Mouse (Mus musculus) forebrain, embryonic 16.5 days (tissue): ENCODE data around the gene Ctnnal1. TPM values are rescaled to one million over a fixed set of nuclear protein-coding genes. Genes with fewer than 3 reads are reported as not detected.

ENCODE experiments used
- ATAC-seq: fragments of 200-750 bp; cut with Nextera tagmentation; 2 replicates; pipeline ENCODE4 v1.8.0; 2017; ENCODE audit warnings: mild to moderate bottlenecking, moderate library complexity
- H3K27ac ChIP-seq: fragments of 300-500 bp; sonication (generic); 2 replicates; pipeline ENCODE4 v1.5.1; 2014; ENCODE audit warnings: low read length, control low read depth
- H3K27me3 ChIP-seq: fragments of 300-500 bp; sonication (generic); replicated peaks from 2 replicates; pipeline ENCODE4 v1.6.1; 2014; ENCODE audit warnings: low read length; ENCODE audit not compliant: control insufficient read depth, insufficient read depth
- H3K36me3 ChIP-seq: fragments of 300-500 bp; sonication (generic); 2 replicates; pipeline ENCODE4 v1.6.1; 2014; ENCODE audit not compliant: control insufficient read depth, insufficient read depth
- H3K4me1 ChIP-seq: fragments of 300-500 bp; sonication (generic); replicated peaks from 2 replicates; pipeline ENCODE4 v1.6.1; 2014; ENCODE audit warnings: low read length; ENCODE audit not compliant: control insufficient read depth, insufficient read depth
- H3K4me2 ChIP-seq: fragments of 300-500 bp; sonication (generic); 2 replicates; pipeline ENCODE4 v1.6.1; 2014; ENCODE audit warnings: mild to moderate bottlenecking, low read length, control low read depth
- H3K4me3 ChIP-seq: fragments of 300-500 bp; sonication (generic); replicated peaks from 2 replicates; pipeline ENCODE4 v1.5.1; 2014; ENCODE audit warnings: mild to moderate bottlenecking, low read length, control low read depth
- H3K9ac ChIP-seq: fragments of 300-500 bp; sonication (generic); replicated peaks from 2 replicates; pipeline ENCODE4 v1.6.1; 2014; ENCODE audit warnings: low read depth, low read length, control low read depth
- H3K9me3 ChIP-seq: fragments of 300-500 bp; sonication (generic); 2 replicates; pipeline ENCODE4 v1.6.1; 2016; ENCODE audit warnings: low read length; ENCODE audit not compliant: control insufficient read depth
- WGBS: fragments of 180-500 bp; shearing (Covaris S2); extraction: QIAGEN DNeasy Blood & Tissue Kit; methylation state at CpG from one replicate; pipeline ENCODE4 v1.1.7; 2014; 5-methylcytosine and 5-hydroxymethylcytosine counted together
- polyA plus RNA-seq: library from polyadenylated mRNA; unstranded; fragments of >200 nt; fragmentation: Nextera tagmentation; extraction: Ambion mirVana; gene quantifications from 2 replicates; pipeline ENCODE4 v1.2.1, GENCODE M21; 2015

Ctnnal1 gene
- polyA plus RNA-seq, 1 experiment from 2014 or later: 11.1 TPM

DNA sequence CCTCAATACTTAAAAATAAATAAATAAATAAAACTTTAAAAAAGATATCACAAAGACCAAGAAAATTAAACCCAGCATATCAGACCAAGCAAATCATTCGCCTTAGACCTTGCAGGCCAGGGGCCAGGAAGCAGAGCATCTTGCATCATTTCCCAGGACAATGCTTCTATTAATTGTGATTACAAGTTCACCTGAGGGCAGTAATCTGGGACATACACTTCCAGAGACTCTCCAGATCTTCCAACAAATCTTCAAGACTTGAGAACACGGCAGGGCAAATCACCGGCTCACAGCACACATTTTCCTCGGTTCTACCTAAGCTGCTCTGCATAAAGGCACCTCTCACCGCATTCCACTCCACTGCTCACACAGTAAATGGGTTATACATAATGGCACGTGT lies 16.9 kb downstream of the Ctnnal1 start:
- H3K27ac ChIP-seq: no peak overlapping the region
- peaks cover 7% of the 10 kb centered on the region; the same call in 1 of the 2 replicates for H3K36me3 ChIP-seq
- H3K4me2 ChIP-seq: no peak overlapping the region
- no peak overlapping the region for H3K9ac ChIP-seq
- no peaks in the 10 kb centered on the region for H3K4me1 ChIP-seq
- WGBS: 86% methylated on average over 6 of the region's 6 CpGs
- H3K4me3 ChIP-seq: no peak overlapping the region
- no peaks in the 10 kb centered on the region; the same call in 1 of the 2 replicates for H3K9me3 ChIP-seq
- no peaks in the 10 kb centered on the region for H3K27me3 ChIP-seq
- ATAC-seq: no peak

DNA sequence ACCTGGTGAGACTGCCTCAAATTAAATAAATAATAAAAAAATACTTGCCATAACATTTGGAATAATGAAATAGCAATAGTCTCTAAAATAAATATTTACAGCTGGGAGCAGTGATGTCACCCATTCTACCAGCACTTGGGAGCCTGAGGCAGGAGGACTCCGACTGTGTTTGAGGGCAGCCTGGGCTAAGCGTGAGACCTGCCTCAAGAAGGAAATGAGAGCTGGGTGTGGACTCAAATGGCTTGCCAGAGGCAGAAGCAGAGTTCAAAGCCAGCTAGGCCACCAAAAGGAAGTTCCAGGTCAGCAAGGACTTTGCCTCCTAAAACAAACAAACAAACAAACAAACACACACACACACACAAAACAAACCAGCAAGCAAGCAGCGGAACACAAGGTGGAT lies 17.6 kb downstream of the Ctnnal1 start:
- no peak overlapping the region for H3K4me2 ChIP-seq
- 92% methylated on average over 3 of the region's 3 CpGs for WGBS
- H3K4me3 ChIP-seq: no peak overlapping the region
- H3K9ac ChIP-seq: no peak overlapping the region
- no peaks in the 10 kb centered on the region; the same call in 1 of the 2 replicates for H3K9me3 ChIP-seq
- no peak overlapping the region for H3K27ac ChIP-seq
- H3K4me1 ChIP-seq: no peaks in the 10 kb centered on the region
- H3K36me3 ChIP-seq: peaks cover 7% of the 10 kb centered on the region; the same call in 1 of the 2 replicates
- no peaks in the 10 kb centered on the region for H3K27me3 ChIP-seq
- ATAC-seq: no peak

DNA sequence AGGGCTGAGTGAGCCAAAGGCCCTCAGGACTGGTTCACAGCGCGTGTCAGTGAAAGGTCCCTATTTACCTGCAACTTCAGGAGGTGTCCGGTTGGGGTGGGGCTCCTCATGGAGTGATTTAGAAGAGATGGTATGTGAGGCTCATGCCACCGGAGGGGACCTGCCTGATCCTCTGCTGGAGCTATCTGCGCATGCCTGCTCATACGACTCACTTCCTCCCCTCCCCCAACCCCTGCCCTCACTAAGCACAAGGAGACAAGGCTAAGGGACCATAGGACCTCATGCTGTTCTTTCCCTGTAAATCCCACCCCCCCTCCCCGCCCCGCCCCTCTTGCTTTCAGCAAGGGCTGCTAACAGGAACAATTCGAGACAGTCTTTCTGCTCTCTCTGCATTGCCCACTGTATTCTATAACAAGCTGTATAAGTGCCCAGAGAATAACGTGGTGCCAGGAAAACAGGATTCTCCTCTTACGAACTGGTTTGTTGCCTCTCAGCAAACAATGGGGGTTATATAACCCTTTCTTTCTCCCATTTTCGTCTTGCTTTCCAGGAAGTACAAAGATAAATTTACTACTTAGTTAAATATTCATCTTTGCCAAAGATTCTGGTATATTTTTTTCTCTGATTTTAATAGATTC lies 19.0 kb downstream of the Ctnnal1 start:
- Histone ChIP-seq H3K27ac (no peak overlapping the region), H3K9ac (no peak overlapping the region), H3K4me2 (no peak overlapping the region), H3K27me3 (no peaks in the 10 kb centered on the region), H3K4me3 (no peak overlapping the region), H3K36me3 (peaks cover 7% of the 10 kb centered on the region; the same call in 1 of the 2 replicates), H3K4me1 (no peaks in the 10 kb centered on the region), H3K9me3 (no peaks in the 10 kb centered on the region; the same call in 1 of the 2 replicates)
- no peak for ATAC-seq
- 59% methylated on average over 12 of the region's 12 CpGs for WGBS

DNA sequence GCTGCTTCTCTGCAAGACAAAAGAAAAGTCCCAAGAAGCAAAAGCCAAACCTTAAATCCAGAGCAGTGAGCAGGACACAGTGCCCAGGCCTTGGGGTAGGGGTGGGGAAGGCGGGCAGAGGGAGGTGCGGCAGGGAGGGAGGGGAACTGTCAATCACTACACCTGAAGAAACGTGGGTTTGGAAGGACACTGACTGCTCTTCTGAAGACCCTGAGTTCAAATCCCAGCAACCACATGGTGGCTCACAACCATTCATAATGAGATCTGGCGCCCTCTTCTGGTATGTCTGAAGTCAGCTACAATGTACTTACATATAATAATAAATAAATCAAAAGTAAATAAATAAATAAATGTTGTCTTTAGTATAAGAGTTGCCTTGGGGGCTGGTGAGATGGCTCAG lies 20.1 kb downstream of the Ctnnal1 start:
- 92% methylated on average over 4 of the region's 4 CpGs for WGBS

DNA sequence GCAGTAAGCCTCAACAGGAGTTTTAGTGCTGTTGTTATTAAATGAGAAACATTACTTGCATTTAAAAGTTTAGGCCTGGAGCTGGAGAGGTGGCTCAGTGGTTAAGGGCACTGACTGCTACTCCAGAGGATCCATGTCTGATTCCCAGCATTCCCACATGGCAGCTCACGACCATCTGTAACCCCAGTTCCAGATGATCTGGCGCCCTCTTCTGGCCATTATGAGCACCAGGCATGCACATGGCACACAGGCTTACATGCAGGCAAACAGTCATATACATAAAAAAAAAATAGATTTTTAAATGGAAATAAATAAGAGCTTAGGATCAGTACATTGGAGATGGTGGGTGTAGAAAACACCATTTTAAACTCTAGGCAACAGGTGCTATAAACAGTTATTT lies 21.0 kb downstream of the Ctnnal1 start:
- Histone ChIP-seq H3K9me3 (no peaks in the 10 kb centered on the region; the same call in 1 of the 2 replicates), H3K4me1 (no peaks in the 10 kb centered on the region), H3K4me3 (no peak overlapping the region), H3K36me3 (peaks cover 7% of the 10 kb centered on the region), H3K4me2 (no peak overlapping the region), H3K27me3 (no peaks in the 10 kb centered on the region), H3K9ac (no peak overlapping the region), H3K27ac (no peak overlapping the region)
- ATAC-seq: no peak
- 93% methylated on average over 2 of the region's 2 CpGs for WGBS

More for the DNA sequence above, 20.1 kb downstream of the Ctnnal1 start:
- Histone ChIP-seq H3K9ac (no peak overlapping the region), H3K27me3 (no peaks in the 10 kb centered on the region), H3K4me1 (no peaks in the 10 kb centered on the region), H3K27ac (no peak overlapping the region), H3K9me3 (no peaks in the 10 kb centered on the region; the same call in 1 of the 2 replicates), H3K36me3 (peaks cover 7% of the 10 kb centered on the region), H3K4me3 (no peak overlapping the region), H3K4me2 (no peak overlapping the region)
- ATAC-seq: no peak

DNA sequence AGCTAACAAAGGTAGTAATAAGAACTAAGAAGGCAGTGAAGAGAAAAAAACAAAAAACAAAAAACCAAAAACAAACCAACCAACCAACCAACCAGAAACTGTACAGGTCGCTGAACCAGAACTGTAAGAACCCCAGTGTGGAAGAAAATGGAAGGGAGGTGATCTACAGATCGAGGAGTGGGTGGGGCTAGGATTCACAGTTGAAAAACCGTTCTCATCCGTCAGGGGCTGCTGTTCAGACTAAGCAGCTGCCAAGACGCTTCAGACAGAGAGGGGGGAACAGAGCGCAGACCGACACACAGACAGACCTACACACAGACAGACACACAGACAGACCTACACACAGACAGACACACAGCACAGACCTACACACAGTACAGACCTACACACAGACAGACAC lies 22.5 kb downstream of the Ctnnal1 start:
- no peak overlapping the region for H3K27ac ChIP-seq
- no peak overlapping the region for H3K9ac ChIP-seq
- H3K9me3 ChIP-seq: no peaks in the 10 kb centered on the region; the same call in 1 of the 2 replicates
- WGBS: 77% methylated on average over 7 of the region's 7 CpGs
- no peak overlapping the region for H3K4me2 ChIP-seq
- ATAC-seq: no peak
- no peak overlapping the region for H3K4me3 ChIP-seq
- no peaks in the 10 kb centered on the region for H3K27me3 ChIP-seq
- peaks cover 7% of the 10 kb centered on the region for H3K36me3 ChIP-seq
- H3K4me1 ChIP-seq: no peaks in the 10 kb centered on the region

DNA sequence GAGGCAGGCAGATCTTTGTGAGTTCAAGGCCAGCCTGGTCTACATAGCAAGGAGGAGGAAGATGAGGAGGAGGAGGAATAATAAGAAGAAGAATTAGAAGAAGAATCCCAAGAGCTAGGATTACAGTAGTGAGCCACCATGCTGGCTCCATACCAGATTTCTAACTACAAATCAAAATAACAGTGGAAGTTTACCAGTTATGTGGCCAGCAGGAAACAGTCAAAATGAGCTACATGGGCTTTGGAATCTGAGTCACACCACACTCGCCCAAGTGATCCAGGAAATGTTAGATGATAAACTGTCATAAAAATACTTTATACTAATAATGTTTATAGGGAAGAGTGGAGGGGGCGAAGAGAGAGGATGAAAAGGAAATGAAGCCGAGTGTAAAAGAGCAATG lies 24.7 kb downstream of the Ctnnal1 start:
- H3K9me3 ChIP-seq: no peaks in the 10 kb centered on the region; the same call in 1 of the 2 replicates
- ATAC-seq: no peak
- H3K27me3 ChIP-seq: no peaks in the 10 kb centered on the region
- no peak overlapping the region for H3K9ac ChIP-seq
- no peak overlapping the region for H3K4me3 ChIP-seq
- no peak overlapping the region for H3K27ac ChIP-seq
- H3K4me1 ChIP-seq: no peaks in the 10 kb centered on the region
- WGBS: 89% methylated on average over 3 of the region's 3 CpGs
- H3K36me3 ChIP-seq: peaks cover 7% of the 10 kb centered on the region
- H3K4me2 ChIP-seq: no peak overlapping the region

DNA sequence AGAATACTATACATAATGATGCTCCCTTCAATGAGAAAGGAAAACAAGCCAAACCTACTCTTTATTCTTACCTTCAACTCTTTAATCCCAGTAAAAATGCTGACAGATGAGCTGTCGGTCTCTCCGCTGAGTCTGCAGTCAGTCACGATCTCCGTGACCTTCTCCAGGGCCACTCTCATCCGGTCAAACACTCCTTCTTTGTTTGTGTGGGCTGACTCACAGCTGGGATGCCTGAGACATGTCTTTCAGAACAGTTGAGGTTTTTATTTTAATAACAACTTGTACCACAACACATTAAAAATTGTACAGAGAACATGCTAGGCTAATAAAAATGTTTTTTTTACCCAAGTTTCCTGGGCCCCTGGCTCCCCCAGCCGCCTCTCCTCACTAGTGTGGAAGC lies 27.3 kb downstream of the Ctnnal1 start:
- Histone ChIP-seq H3K4me3 (no peak overlapping the region), H3K9me3 (no peaks in the 10 kb centered on the region), H3K9ac (no peak overlapping the region), H3K27ac (no peak overlapping the region), H3K27me3 (no peaks in the 10 kb centered on the region), H3K36me3 (peaks cover 4% of the 10 kb centered on the region; the same call in 1 of the 2 replicates), H3K4me2 (no peak overlapping the region), H3K4me1 (no peaks in the 10 kb centered on the region)
- 91% methylated on average over 6 of the region's 6 CpGs for WGBS
- ATAC-seq: no peak

DNA sequence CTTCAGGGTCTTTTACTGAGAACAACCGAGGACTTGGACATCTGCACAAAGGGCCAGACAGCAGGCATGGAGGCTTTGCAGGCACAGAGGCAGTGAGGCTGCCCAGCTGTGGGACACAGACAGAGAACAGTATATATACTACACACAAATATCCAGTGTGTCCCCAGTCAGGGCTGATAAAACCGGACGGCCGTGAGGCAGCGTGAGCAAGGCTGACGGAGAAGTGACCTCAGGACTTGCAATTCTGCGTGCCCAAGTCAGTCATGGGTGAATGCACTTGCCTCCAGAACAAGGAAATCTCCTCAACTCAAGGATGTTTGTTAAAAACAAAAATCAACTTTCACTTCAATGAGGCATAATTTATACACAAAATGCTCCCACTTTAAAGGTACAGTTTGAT lies 33.0 kb downstream of the Ctnnal1 start:
- WGBS: 86% methylated on average over 7 of the region's 7 CpGs
- no peaks in the 10 kb centered on the region for H3K27me3 ChIP-seq

More for the DNA sequence above, 33.0 kb downstream of the Ctnnal1 start:
- no peak for ATAC-seq
- H3K9me3 ChIP-seq: no peaks in the 10 kb centered on the region
- no peak overlapping the region for H3K4me2 ChIP-seq
- peaks cover 7% of the 10 kb centered on the region; the same call in 1 of the 2 replicates for H3K36me3 ChIP-seq
- H3K4me3 ChIP-seq: no peak overlapping the region
- peaks cover 6% of the 10 kb centered on the region for H3K4me1 ChIP-seq
- no peak overlapping the region for H3K9ac ChIP-seq
- no peak overlapping the region for H3K27ac ChIP-seq
